Mouse (Mus musculus) limb, embryonic 10.5 days (tissue): ENCODE results near the gene Crnn. TPM values are rescaled to one million over a fixed set of nuclear protein-coding genes. Genes with fewer than 3 reads are reported as not detected.

Source experiments
- polyA plus RNA-seq: library from polyadenylated mRNA; unstranded; fragments of >200 nt; fragmentation: Nextera tagmentation; extraction: Ambion mirVana; gene quantifications from 2 replicates; pipeline ENCODE4 v1.2.1, GENCODE M21; 2016

Crnn gene
- polyA plus RNA-seq, 1 experiment from 2014 or later, result not detected

Other genes starting within 250 kb of the Crnn start
- not detected in 2 replicates for gene Lce3a, start 218.6 kb upstream of the Crnn start, polyA plus RNA-seq
- not detected in 2 replicates for gene Lce3b, start 211.8 kb upstream of the Crnn start, polyA plus RNA-seq
- gene Lce3c, start 200.3 kb upstream of the Crnn start, polyA plus RNA-seq, result not detected in 2 replicates
- not detected in 2 replicates for gene Lce3d, start 187.4 kb upstream of the Crnn start, polyA plus RNA-seq
- not detected in 2 replicates for gene Lce3e, start 177.7 kb upstream of the Crnn start, polyA plus RNA-seq
- gene Lce3f, start 152.6 kb upstream of the Crnn start, polyA plus RNA-seq, result not detected in 2 replicates
- gene Crct1, start 129.1 kb upstream of the Crnn start, polyA plus RNA-seq, result 0.44 TPM in 1 of 2 replicates, not detected in the other
- gene Lce1m, start 125.7 kb upstream of the Crnn start, polyA plus RNA-seq, result not detected in 2 replicates
- not detected in 2 replicates for gene Gm4858, start 76.0 kb upstream of the Crnn start, polyA plus RNA-seq
- gene Flg2, start 52.5 kb downstream of the Crnn start, polyA plus RNA-seq, result not detected in 2 replicates
- gene Flg, start 128.7 kb downstream of the Crnn start, polyA plus RNA-seq, result not detected in 2 replicates
- not detected in 2 replicates for gene Hrnr, start 175.0 kb downstream of the Crnn start, polyA plus RNA-seq
- not detected in 2 replicates for gene Rptn, start 248.9 kb downstream of the Crnn start, polyA plus RNA-seq